Mouse (Mus musculus) E14TG2a.4 (cell line): ENCODE results near the gene Krtap13-1.
"Not testable (repeated sequence)": the region's sequence is repeated elsewhere in the genome, so short reads cannot be mapped to it uniquely, and the experiment has no call there.

Experiments
- H3K27me3 ChIP-seq: 2 replicates; pipeline ENCODE4 v1.6.1; 2014; ENCODE audit warnings: low read length, control low read depth; ENCODE audit not compliant: insufficient read depth
- H3K36me3 ChIP-seq: 2 replicates; pipeline ENCODE4 v1.6.1; 2014; ENCODE audit warnings: low read length, control low read depth; ENCODE audit not compliant: insufficient read depth
- H3K4me1 ChIP-seq: replicated peaks from 2 replicates; pipeline ENCODE4 v1.6.1; 2014; ENCODE audit warnings: low read depth, low read length, control low read depth
- H3K4me3 ChIP-seq: replicated peaks from 2 replicates; pipeline ENCODE4 v1.5.1; 2014; ENCODE audit warnings: mild to moderate bottlenecking, low read length
- H3K9me3 ChIP-seq: 2 replicates; pipeline ENCODE4 v1.6.1; 2014; ENCODE audit warnings: low read length, control low read depth
- CTCF ChIP-seq: conservative IDR thresholded peaks from 2 replicates; pipeline ENCODE4 v1.5.1; 2014; ENCODE audit warnings: low read length
- NANOG ChIP-seq: IDR thresholded peaks from 2 replicates; pipeline ENCODE4 v1.6.1; 2014; ENCODE audit warnings: borderline replicate concordance, low read length, mixed read lengths
- POU5F1 ChIP-seq: IDR thresholded peaks from 2 replicates; pipeline ENCODE4 v1.6.1; 2014; ENCODE audit warnings: low read length, borderline replicate concordance

Krtap13-1 gene

DNA sequence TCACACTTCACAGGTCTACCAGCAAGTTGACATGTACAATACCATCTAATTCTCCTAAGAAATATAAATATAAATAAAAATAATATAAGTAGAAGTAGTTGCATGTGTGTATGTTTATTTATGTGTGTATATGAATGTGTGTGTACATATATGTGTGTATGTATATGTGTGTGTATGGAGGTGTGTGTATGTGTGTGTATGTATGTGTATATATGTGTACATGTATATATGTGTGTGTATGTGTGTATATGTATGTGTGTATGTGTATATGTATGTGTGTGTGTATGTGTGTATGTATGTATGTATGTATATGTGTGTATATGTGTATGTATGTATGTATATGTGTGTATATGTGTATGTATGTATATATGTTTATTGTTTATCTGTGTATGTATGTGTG, 12.1 kb upstream of the Krtap13-1 start:
- no peak for TF ChIP-seq POU5F1
- TF ChIP-seq CTCF = no peak
- TF ChIP-seq NANOG = no peak
- Histone ChIP-seq H3K36me3 (0 out of 2 replicates have a peak, but pooled peaks cover 3% of the 10 kb centered on the region), H3K9me3 (peaks cover 25% of the 10 kb centered on the region), H3K4me1 (peaks cover 35% of the 10 kb centered on the region), H3K4me3 (no peak overlapping the region), H3K27me3 (peaks cover 3% of the 10 kb centered on the region; the same call in 1 of the 2 replicates)

- no peak overlapping the region for H3K4me3 ChIP-seq
- H3K9me3 ChIP-seq = peaks cover 9% of the 10 kb centered on the region
- H3K27me3 ChIP-seq = peaks cover 6% of the 10 kb centered on the region; the same call in 1 of the 2 replicates
- H3K4me1 ChIP-seq = peaks cover 53% of the 10 kb centered on the region
- no peak for TF ChIP-seq CTCF
- TF ChIP-seq NANOG = peak; percentile 89
- 0 out of 2 replicates have a peak, but pooled peaks cover 3% of the 10 kb centered on the region for H3K36me3 ChIP-seq
Measured at GRCm38 (mm10) chr16:88720031-88720430, 8.6 kb upstream of the Krtap13-1 start.

DNA sequence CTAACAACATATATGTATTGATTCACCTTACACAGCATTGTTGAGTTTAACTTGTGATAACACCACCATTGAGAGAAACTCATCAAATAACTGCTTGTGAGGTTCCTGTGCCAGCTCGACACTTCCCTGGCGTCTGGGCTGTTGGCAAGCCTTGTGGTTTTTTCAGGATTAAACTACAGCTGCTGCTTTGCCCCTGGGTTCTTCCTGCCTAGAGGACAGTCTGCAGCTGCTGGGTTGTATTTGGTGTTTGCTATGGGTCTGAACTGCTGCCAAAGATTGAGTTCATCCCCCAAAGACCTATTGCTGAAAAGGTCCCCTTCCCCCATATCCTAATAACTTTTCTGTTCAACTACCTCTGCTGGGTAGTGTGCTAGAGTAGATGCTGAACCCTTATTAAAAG, 6.7 kb downstream of the Krtap13-1 start:
- no peak overlapping the region for H3K4me3 ChIP-seq
- no peaks in the 10 kb centered on the region for H3K27me3 ChIP-seq
- TF ChIP-seq POU5F1 (no peak), CTCF (no peak), NANOG (no peak)
- H3K9me3 ChIP-seq = no peaks in the 10 kb centered on the region
- H3K4me1 ChIP-seq = no peaks in the 10 kb centered on the region
- no peaks in the 10 kb centered on the region for H3K36me3 ChIP-seq

GRCm38 (mm10) chr16:88744750-88745340, 16.2 kb downstream of the Krtap13-1 start:
- TF ChIP-seq POU5F1 (no peak), CTCF (no peak), NANOG (no peak)
- H3K9me3 ChIP-seq = no peaks in the 10 kb centered on the region
- H3K36me3 ChIP-seq = no peaks in the 10 kb centered on the region
- H3K4me1 ChIP-seq = no peaks in the 10 kb centered on the region
- H3K4me3 ChIP-seq = no peak overlapping the region
- H3K27me3 ChIP-seq = no peaks in the 10 kb centered on the region

GRCm38 (mm10) chr16:88747943-88748342, 19.3 kb downstream of the Krtap13-1 start:
- Histone ChIP-seq H3K4me1 (no peaks in the 10 kb centered on the region), H3K4me3 (no peak overlapping the region), H3K36me3 (no peaks in the 10 kb centered on the region), H3K27me3 (no peaks in the 10 kb centered on the region), H3K9me3 (no peaks in the 10 kb centered on the region)
- TF ChIP-seq NANOG (no peak), CTCF (no peak), POU5F1 (no peak)

DNA sequence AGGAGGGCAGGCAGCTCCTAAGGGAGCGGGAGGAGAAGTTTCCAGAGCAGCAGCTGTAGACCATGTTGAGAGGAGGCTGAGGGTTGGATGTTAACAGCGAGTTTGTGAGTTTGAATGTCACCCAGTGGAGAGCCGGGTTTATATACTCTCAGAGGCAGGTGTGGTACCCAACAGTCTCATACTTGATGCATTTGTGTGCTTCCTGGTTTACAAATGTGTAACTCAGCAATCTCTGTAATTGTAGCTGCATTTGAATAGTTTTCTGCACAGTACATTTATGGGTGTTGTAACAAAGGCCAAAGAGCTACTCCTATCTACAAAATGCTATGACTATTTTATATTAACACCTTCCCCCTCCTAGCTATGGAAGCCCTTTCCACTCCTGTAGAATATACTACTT, 22.9 kb downstream of the Krtap13-1 start, which contains the start of gene Krtap13:
Gene Krtap13 (minus strand): TSS at position 101 of the 400 bp plus-strand sequence.
- H3K4me1 ChIP-seq = not testable (repeated sequence)

GRCm38 (mm10) chr16:88758547-88758946, 29.9 kb downstream of the Krtap13-1 start, which contains the start of gene 2310034C09Rik:
Gene 2310034C09Rik, plus strand, starts transcription at chr16:88758847.
- not testable (repeated sequence) for H3K9me3 ChIP-seq, H3K27me3 ChIP-seq, H3K4me1 ChIP-seq, H3K36me3 ChIP-seq, H3K4me3 ChIP-seq

More for the DNA sequence above, 22.9 kb downstream of the Krtap13-1 start, which contains the start of gene Krtap13:
- H3K9me3 ChIP-seq, H3K27me3 ChIP-seq, H3K36me3 ChIP-seq, H3K4me3 ChIP-seq: not testable (repeated sequence)

- Histone ChIP-seq H3K27me3 (no peaks in the 10 kb centered on the region), H3K9me3 (no peaks in the 10 kb centered on the region), H3K36me3 (no peaks in the 10 kb centered on the region), H3K4me1 (no peaks in the 10 kb centered on the region), H3K4me3 (no peak within 1 kb of the TSS)
- TF ChIP-seq POU5F1 = no peak
- TF ChIP-seq CTCF = no peak
- no peak for TF ChIP-seq NANOG
Measured at GRCm38 (mm10) chr16:88774106-88774505, 45.4 kb downstream of the Krtap13-1 start, which contains the start of gene 2310057N15Rik. Gene 2310057N15Rik, minus strand, starts transcription at chr16:88774206.

GRCm38 (mm10) chr16:88777596-88777995, 48.9 kb downstream of the Krtap13-1 start, which contains the start of gene Gm5965:
Gene Gm5965, plus strand, starts transcription at chr16:88777896.
- no peak for TF ChIP-seq NANOG
- no peak for TF ChIP-seq POU5F1
- TF ChIP-seq CTCF = no peak
- no peaks in the 10 kb centered on the region for H3K27me3 ChIP-seq
- no peaks in the 10 kb centered on the region for H3K9me3 ChIP-seq
- no peak within 1 kb of the TSS for H3K4me3 ChIP-seq
- no peaks in the 10 kb centered on the region for H3K36me3 ChIP-seq
- H3K4me1 ChIP-seq = no peaks in the 10 kb centered on the region
